Mouse (Mus musculus) adrenal gland, adult 2 months (tissue): Measurements from ENCODE around the gene Fcnb. TPM values are rescaled to one million over a fixed set of nuclear protein-coding genes. Genes with fewer than 3 reads are reported as not detected.

Source experiments
- DNase-seq: peaks from one replicate; pipeline ENCODE4 v3.0.0; 2021
- polyA plus RNA-seq: library from polyadenylated mRNA; depleted of rRNA; stranded (reverse); fragments of >200 nt; gene quantifications from 2 replicates; pipeline ENCODE4 v1.2.3, GENCODE M21; 2012; rRNA removed
- total RNA-seq, 2 experiments: library from RNA; stranded (reverse); gene quantifications; 2 replicates each; pipeline ENCODE4 v1.2.3; 2021

Fcnb gene
- total and polyA plus RNA-seq, 3 experiments, result not detected

DNA sequence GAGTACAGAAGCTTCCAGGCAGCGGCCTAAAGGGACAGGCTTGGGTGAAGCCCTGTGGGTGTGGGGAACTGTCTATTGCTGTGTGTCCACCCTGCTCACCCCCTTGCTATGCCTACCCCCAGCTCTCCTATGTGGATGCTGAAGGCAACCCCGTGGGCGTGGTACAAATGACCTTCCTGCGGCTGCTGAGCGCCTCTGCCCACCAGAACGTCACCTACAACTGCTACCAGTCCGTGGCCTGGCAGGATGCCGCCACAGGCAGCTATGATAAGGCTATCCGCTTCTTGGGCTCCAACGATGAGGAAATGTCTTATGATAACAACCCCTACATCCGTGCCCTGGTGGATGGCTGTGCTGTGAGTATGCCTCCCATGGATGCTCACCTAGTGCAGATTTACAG lies 52.2 kb downstream of the Fcnb start:
- no peak for DNase-seq

DNA sequence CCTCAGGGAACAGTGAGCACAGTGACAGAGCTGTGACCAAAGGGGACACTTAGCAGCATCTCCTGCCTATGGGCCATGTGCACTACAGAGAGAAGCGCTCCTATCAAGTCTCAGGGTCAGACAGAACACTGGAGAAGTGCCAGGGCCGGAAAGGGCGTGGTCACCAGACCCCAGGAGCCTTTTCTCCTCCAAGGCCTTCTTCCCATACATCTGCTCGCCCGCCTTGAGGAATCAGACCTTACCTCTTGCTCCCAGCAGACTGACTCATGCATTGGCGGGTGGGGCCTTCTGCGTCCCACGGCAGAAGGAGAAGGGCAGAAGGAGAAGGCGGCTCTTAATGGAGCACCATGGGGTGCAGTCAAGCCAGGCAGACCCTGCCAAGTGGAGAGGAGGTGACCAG lies 52.8 kb downstream of the Fcnb start:
- no peak for DNase-seq

Other genes starting within 250 kb of the Fcnb start
- 10 to 100 TPM; 36.4 to 37.1 TPM for gene Col5a1, start 198.5 kb downstream of the Fcnb start, total RNA-seq
- gene Col5a1, start 198.5 kb downstream of the Fcnb start, polyA plus RNA-seq, result 20.1 and 21.3 TPM in 2 replicates
- 10 to 100 TPM; 34.9 to 40.4 TPM for gene Olfm1, start 108.1 kb upstream of the Fcnb start, total RNA-seq
- gene Olfm1, start 108.1 kb upstream of the Fcnb start, polyA plus RNA-seq, result 73.8 and 87.2 TPM in 2 replicates